Mouse (Mus musculus) thymus, postnatal 0 days (tissue): ENCODE results near the gene Rnf150. TPM values are rescaled to one million over a fixed set of nuclear protein-coding genes. Genes with fewer than 3 reads are reported as not detected.

Source experiments
- DNase-seq: peaks from one replicate; pipeline ENCODE4 v3.0.0-alpha.2; 2015; ENCODE audit warnings: low spot score
- polyA plus RNA-seq: library from polyadenylated mRNA; unstranded; fragments of >200 nt; fragmentation: Nextera tagmentation; extraction: Ambion mirVana; gene quantifications from 2 replicates; pipeline ENCODE4 v1.2.1, GENCODE M21; 2015

The Rnf150 gene
- polyA plus RNA-seq, 1 experiment from 2014 or later: 0.33 TPM

DNA sequence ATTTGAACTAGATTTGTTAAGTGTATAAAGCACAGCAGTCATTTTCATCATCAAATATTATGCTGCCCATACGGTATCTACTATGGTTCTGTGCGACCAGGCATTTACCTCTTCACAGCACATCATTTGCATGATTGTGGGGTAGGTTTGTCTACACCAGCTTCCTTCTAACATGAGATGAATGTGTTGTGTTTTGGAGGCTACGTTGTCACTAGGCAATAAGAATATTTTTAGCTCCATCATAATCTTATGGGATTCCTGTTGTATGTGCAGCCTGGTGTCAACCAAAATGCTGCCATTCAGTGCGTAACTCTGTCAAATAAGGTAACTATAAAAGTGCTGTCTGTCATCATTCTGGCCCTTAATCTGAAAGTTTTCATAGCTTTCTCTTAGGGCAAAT lies 24.1 kb downstream of the Rnf150 start:
- no peak for DNase-seq

DNA sequence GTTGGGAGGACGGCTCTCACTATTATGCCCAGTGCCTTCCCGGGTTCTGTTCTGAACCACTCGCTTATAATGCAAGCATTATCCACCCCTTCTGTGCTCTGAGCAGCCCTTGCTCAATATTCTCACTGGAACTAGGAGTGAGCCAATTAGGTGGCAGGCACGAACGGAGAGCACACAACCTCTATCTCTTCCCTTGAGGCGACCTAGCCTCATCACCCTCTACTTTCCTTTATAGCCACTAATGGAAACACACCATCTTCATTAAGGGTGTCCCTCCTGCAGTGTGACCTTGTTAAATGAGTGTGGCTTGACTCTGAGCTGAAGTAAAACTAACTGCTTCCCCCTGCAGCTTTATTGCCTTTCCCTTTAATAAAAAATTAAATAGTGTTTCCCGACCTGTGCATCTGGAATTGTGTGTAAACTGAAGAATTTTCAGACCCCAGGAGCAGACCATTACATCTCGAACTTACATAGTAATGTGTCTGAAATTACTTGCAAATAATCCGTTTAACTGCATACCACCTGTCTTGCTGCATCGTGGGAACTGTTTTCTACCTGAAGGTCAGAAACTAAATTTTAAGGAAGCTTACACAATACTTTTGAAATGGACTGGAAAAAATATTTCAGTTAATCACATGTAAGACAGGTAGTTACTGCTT lies 26.0 kb downstream of the Rnf150 start:
- no peak for DNase-seq

DNA sequence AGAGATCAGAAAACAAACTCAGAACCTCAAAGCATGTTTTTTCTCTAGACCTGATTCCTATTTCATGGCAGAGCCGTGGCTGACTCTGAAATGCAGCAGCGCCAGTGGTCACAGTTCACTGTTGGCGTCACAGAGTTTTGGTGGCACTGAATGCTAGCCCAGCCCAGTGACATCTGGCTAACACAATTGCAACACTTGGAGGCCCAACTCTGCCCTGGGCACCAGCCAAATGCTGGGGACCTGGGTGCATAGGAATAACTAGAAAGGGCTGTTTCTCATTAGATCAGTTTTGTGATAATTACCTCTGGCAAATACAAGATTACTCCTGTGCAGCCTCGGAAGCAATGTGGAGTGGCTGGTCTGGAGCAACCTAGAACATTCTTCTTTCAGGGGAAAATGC lies 31.9 kb downstream of the Rnf150 start:
- DNase-seq: no peak

DNA sequence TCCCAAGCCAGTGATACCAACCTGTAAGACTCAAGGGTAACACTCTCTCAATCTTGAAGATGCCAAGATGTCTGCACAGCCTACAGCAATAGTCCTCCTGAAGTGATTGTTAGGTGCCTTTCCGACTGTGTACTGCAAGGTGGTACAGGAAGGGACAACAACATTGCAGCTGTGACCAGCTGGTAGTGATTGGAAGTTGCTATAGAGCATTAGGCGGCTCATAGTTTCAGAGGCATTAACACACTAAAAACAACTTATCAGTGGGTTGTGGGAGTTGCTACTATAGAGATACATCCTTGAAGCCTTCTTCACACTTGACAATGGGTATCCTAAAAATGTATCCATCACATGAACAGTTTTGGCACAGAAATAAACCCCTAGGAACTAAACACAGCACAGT lies 33.6 kb downstream of the Rnf150 start:
- DNase-seq: no peak

DNA sequence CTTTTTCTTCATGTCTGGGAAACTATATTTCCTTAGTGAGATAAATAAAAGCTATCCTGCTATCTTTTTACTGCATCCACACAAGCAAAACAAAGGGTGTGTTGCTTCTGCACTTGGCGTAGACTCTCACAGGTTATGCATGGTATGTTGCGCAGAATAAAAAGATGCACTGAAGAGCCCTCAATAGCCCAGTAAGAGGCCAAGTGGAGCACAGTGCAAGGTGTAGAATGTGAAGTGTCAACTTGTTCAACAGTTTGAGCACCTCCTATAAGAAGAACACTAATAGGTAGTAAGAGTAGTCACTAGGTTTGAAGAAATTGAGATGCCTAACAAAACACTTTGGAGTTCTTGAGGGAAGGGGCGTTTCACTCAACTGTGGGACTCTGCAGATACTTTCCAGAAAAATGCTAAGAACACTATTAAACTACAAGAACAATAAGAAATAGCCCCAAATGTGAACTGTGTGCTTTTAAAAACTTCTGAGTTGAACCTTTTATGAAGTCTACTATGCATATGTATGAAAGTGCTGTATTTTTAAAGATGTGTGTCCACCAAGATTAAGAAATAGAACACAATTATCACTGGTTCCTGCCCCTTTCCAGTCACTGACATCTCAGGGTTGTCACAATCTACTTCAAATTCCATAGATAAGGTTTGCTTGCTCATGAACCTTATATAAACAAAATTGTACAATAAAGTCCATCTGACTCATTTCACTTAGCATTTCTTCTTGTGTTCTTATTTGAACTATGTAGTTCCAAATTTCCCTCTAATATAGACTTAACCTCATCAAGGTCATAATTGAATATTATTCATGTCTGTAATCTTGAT lies 34.7 kb downstream of the Rnf150 start:
- DNase-seq: no peak

DNA sequence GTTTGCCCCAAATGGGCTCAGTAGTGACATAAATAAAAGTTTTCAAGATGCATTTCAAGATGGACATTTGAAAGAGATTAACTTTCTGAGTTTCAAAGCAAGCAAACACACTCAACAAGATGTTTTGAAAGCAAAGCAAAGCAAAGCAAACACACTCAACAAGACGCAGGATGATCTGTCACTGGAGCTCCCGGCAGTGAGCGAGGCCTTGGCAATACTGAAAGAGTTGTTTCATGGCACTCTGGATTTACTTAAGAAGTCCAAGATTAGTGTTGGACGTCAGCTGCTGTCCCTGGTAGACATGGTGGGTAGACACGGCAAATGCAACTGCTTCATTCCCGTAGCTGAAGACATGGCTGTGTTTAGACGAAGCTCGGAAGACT lies 35.3 kb downstream of the Rnf150 start:
- no peak for DNase-seq

DNA sequence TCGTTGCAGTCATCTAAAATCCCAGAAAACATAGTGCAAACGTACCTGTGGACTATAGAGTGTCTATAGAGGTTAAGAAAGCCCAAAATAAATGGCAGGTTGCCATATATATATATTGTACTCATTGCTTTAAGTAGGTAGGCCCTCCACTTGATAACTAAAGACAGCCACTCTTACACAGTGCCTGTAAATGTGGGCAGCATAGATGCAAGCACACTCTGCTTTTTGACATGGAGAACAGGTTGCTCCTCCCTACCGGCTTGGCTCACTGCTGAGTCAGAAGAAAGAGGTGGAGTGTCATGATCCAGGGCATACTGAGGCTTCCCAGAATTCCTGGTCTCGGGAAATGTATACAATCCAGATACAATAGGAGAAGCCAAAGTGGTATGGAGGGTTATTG lies 37.8 kb downstream of the Rnf150 start:
- DNase-seq: no peak

DNA sequence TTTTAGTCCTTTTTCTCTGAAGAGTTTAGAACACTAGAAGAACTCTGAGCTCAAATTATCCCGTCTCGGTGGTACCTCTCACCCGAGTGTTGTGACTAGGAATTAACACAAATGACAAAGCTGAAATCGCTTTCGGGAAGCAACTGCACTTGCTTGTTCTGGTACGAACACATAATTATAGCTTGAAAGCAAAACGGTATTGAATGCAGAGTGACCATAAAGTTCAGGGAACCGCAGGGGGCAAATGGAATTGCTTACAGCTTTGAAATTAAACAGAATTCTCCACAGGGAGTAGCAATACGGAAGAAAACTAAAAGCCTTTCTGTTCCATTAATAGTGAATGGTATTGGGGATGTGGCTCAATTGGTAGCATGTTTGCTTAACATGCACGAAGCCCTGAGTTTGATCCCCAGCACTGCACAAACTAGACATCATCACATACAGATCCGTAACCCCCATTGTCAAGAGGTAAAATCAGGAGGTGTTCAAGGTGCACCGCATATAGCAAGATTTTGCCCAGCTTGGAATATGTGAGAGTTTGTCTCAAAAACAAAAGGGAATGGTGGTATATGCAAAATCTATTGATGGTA lies 38.5 kb downstream of the Rnf150 start:
- no peak for DNase-seq

DNA sequence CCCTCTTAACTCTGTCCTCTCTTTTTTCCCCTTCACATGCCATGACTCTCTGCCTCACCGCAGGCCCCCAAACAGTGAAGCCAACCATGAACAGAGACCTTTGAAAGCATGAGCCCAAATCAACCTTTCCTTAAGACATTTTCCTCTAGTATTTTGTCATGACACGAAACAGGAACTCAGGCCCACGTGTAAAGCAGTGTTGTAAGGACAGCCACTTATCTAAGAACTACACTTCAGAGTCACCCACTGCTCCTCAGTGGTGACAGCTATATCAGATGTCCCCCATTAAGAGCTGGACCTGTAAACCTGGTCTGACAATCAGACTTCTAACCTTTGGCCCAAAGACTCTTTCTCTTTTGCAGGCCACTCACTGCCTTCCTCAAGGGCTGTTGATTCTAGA lies 40.3 kb downstream of the Rnf150 start:
- DNase-seq: no peak

DNA sequence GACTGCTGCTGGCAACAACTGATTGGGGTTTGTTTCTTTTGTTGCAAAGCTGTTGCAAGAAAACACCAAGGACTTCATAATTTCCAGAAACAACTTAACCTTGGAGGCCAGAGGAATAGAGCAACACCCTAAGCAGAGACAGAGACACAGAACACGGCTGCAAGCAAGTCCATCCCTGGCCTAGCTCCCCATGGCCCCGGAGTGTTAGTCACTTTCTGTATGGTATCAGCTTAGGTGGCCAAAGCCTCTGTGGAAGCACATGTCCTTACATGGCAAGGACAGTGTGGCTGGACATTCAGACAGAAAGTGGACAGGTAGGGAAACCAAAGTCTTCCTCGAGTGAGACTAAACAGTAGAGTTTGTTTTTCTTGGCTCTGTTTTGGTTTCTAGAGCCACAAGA lies 44.1 kb downstream of the Rnf150 start:
- no peak for DNase-seq

DNA sequence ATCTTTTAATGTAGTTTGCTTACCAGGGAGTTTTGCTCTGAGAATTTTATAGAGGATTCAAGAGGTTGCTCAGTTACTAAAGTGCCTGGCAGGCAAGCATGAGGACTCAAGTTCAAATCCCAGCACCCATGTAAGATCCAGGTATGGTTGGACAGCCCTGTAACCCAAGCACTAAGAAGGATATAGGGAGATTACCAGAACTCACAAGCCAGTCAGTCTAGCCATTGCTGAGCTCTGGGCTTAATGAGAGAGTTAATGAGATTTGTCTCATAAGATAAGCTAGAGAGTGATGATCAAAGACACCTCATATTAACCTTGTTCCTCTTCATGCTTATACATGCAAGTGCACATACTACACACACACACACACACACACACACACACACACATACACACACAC lies 48.3 kb downstream of the Rnf150 start:
- no peak for DNase-seq

DNA sequence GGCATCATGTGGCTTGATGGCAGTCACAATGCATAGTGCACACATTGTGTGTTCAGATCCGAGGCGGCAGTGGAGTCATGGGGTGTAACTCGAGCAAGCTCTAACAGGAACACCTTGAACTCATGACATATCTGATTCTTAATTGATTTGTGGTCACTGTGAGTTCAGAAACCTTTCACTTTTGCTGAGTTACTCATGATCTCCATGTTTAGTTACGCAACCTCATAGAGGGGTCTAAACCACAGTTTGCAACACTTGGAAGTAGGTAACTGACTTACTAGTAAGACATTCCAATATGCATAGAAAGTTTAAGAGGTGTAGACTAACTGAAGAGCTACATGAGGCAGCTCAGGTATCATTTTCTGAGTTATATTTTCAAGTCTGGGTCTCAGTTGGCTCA lies 49.1 kb downstream of the Rnf150 start:
- DNase-seq: no peak

DNA sequence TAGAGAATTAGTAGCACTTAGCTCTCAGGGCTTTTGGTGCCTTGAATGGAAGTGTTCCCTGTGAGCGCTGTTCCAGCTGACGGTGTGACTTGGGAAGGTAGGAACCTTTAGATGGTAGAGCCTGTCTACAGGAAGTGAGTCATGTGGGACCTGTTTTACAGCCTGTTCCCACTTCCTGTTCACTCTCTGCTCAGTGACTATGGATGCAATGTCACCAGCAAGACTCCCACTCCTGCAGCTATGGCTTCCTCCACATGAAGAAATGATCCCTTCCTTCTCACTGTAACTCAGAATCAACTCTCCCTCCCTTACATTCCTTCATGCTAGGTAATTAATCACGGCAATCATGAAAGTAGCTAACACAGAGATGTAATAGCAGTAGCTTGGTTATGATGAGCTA lies 51.4 kb downstream of the Rnf150 start:
- no peak for DNase-seq

DNA sequence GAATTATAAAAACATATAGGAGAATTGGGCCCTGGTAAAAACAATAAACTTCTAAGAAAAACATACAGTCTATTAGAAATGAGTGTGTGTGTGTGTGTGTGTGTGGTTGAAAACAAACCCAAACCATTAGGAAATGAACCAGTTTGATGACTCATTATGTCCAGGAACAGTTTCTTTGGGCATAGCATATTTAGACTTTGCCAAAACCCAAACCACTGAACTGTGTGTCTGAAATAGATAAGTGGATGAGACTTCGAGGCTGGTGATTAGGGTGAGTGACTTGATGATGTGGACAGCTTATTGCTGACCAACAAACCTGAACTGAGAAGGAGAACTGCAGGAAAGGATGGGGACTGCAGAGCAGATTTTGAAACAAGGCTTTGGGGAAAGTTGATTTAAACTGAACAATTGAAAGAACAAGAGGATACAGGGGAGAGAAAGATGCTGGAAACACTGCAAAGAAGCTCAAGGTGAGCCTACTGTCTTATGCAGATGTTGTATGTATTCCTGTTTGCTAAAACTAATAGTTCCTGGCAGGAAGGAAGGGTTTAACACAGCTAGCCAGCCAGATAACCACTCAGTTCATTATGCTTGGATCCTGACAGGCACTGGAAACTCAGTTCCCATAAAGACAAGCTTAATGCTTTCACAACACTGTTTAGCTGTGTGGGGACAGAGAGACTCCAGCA lies 53.8 kb downstream of the Rnf150 start:
- DNase-seq: no peak

DNA sequence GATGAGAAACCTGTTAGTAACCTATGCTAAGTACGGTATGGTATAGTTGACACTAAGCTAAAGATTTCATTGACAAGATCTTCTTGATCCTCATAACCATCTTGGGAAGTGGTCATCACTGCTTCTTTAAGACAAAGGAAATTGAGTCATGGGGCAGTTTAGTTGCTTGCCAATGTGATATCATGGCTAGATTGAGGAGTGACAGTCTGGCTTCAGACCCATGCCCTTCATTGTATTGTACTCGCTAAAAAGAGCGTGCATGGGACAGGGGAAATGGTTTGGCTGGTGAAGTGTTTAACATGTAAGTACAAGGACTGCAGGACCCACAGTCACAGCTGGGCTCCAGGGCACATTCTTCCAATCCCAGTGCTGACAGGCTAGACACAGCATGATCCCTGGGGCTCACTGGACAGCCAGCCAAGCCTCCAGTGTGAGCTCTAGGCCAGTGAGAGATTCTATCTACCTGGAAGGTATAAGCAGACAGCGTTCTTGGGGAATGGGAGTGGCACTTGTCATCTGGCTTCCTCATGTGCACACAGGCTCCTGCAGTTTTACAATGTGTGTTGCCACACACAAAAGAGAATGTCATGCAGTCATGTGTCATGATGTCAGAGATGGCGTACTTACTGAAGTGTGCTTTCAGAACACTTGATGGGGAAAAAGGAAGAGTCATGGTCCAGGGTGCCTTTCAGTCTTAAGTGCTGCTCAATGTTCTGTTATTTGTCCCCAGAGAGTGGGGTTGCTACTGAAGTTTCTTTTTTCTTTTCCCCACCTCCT lies 54.6 kb downstream of the Rnf150 start:
- DNase-seq: no peak

DNA sequence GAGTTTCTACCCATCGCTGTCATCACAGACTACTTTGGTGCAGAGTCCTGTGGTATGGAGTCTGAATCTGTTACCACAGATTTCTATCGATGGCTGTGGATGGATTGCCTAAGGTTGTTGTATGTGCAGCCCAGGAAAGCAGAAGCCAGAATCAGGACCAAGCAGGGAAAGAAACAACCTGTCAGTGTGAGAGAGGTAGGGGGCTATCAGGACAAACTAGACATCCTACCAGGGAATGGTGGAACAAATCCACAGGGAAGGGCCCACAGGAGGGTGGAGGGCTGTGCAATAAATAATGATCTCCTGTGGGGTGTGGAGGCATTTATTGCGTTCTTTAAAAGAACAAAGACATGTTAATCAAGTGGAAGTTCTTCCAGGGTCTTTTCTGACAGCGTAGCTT lies 56.5 kb downstream of the Rnf150 start:
- DNase-seq: no peak

DNA sequence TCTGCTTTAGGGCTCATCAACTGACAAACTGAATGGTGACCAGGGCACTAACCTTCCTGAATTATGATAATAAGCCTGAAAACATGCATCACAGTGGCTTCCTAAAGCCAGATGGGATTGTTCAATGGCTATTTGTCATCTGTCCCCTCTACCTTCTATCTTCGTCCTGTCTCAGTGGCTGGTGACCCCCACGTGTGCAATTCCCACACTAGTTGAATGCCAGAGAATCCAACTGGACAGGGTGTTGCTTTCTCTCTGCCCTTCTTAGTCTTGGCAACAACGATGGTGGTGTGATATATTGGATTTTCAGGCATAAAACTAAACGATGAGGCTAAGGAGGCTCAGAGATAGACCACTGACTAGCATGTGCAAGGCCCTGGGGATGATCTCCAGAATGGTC lies 57.0 kb downstream of the Rnf150 start:
- no peak for DNase-seq

DNA sequence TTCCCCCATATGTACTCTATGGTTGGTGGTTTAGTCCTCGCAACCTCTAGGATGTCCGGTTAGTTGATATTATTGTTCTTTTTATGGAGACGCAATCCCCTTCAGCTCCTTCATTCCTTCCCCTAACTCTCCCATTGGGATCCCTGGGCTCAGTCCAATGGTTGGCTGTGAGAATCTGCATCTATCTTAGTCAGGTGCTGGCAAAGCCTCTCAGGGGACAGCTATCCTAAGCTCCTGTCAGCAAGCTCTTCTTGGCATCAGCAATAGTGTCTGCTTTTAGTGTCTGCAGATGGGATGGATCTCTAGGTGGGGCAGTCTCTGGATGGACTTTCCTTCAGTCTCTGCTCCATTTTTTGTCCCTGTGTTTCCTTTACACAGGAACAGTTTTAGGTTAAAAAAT lies 62.1 kb downstream of the Rnf150 start:
- DNase-seq: no peak

DNA sequence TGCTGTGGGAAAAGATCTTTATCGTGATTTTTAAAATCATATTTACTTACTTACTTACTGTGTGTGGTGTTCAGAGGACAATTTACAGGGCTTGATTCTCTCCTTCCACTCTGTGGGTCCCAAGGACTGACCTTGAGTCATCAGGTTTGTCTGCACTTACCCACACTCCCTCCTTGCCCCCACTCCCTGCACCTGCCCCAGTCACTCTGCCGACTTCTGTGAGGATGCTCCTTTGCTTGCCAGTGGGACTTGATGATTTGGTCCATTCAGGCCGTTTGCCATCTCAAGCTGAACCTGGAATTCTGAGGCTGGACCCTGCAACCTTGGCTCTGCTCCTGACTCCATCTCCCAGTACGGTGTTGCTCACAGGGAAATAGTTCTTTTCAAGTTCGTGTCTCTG lies 63.4 kb downstream of the Rnf150 start:
- DNase-seq: no peak

DNA sequence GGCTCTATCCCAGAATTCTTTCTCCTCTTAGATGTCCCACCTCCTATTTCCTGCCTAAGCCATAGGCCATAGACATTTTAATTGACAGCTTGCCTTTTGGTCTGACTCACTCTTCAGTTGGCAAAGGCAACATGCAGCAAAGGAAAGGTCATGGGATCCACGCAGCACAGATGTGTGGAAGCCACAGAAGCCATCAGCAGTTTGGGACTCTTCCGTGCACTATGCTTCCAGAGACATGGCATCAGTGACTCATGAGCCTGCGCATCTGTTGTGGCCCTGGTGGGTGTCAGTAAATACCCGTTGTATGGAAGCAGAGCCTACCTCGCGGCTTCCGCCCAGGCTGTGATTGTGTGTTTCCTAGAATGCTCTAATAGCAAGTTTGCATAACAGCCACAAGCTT lies 68.4 kb downstream of the Rnf150 start:
- DNase-seq: no peak

DNA sequence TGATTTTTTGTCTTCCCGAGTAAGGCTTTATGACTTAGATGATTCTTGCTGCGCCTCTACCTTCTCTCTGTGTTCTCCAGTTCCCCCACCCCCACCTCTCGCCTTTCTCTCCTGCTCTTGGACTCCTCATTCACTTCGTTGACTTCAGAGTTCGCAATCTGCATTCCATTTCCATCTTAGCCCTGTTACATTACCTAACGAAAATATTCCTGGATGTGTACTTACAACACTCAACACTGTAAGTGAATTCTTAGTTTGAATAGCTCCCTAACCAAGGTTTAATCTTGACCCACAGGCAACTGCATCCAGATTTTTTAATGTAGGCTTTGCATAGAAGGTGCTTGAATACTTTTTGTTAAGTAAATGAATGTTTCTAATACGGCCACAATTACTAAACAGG lies 73.0 kb downstream of the Rnf150 start:
- no peak for DNase-seq
